ENCODE assay signal across 15 mouse cellular contexts in genomic region chr5:77445431-77445830, GRCm38 (mm10). TPM values are rescaled to one million over a fixed set of nuclear protein-coding genes. Genes with fewer than 3 reads are reported as not detected.
"Had no signal": no experiment of that assay in that cellular context is flagged by ENCODE, and none has a peak within 500 bp of the region (broad histone marks: within the 10 kb centered on the region; RNA-seq: fewer than 3 reads in every experiment).

No protein-coding gene starts in this region.

- H3K4me2 ChIP-seq: hindbrain, embryonic 14.5 days; limb, embryonic 12.5 days; midbrain, embryonic 12.5 days; neural tube, embryonic 13.5 days; stomach, embryonic 15.5 days had no signal

- H3K4me1 ChIP-seq: limb, embryonic 12.5 days; midbrain, embryonic 12.5 days; stomach, embryonic 15.5 days had no signal

- H3K9ac ChIP-seq: hindbrain, embryonic 14.5 days; limb, embryonic 12.5 days; liver, embryonic 14.5 days; midbrain, embryonic 12.5 days; neural tube, embryonic 13.5 days; stomach, embryonic 15.5 days had no signal

- DNase-seq: layer of hippocampus, adult 9-11 months; liver; lung, adult 18-20 months; retina, postnatal 1 day; right cerebral cortex, postnatal 4 days; thymus, adult 2 months; thymus, postnatal 25 days had no signal

- ATAC-seq: midbrain, embryonic 16.5 days had no signal

- H3K9me3 ChIP-seq: limb, embryonic 12.5 days; midbrain, embryonic 12.5 days; neural tube, embryonic 13.5 days; stomach, embryonic 15.5 days had no signal

- H3K4me3 ChIP-seq: limb, embryonic 12.5 days; midbrain, embryonic 12.5 days; neural tube, embryonic 13.5 days; stomach, embryonic 15.5 days had no signal

- H3K36me3 ChIP-seq: limb, embryonic 12.5 days; midbrain, embryonic 12.5 days; neural tube, embryonic 13.5 days; stomach, embryonic 15.5 days had no signal

- H3K27me3 ChIP-seq: limb, embryonic 12.5 days; midbrain, embryonic 12.5 days; neural tube, embryonic 13.5 days; stomach, embryonic 15.5 days had no signal

- H3K27ac ChIP-seq: hindbrain, embryonic 14.5 days; limb, embryonic 12.5 days; liver, embryonic 14.5 days; midbrain, embryonic 12.5 days; neural tube, embryonic 13.5 days; stomach, embryonic 15.5 days had no signal

RNA-seq across cellular contexts. Expression of gene Igfbp7, which starts 37.6 kb away (rescaled TPM):
- total RNA-seq: megakaryocyte-erythroid progenitor cell, adult 5-6 weeks had no signal
